Mouse (Mus musculus): ENCODE measurements at regions not wholly inside any gene's neighbourhood (a gene's known extent, or its start where the extent isn't known, plus 50 kb on each side); places are given as distances from the start of the nearest gene placed in this dataset.

DNA sequence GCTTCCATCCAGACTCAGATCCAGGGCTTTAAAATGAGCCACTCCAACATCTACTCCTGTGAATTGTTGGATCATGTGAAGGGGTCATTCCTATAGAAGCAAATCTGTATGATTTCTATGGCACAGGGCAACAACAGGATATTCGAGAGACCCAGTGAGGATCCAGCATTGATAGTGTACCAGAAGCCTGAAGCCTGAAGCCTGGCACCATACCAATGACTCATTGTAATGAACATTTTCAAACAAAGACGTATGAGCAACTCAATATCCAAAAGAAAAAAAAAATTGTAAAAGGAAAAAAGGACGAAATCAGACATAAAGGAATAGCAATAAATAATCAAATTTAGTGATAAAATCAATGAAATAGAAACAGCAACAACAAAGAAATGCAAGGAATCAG, 991.5 kb downstream of the Slc22a22 start:
- no peaks in the 10 kb centered on the region for H3K36me3 ChIP-seq (replicated peaks)
- DNase-seq (ENCODE audit: extremely low spot score, low spot score): no peak
- no peaks in the 10 kb centered on the region for H3K4me1 ChIP-seq
- no peaks in the 10 kb centered on the region for H3K27me3 ChIP-seq (ENCODE audit: poor library complexity, severe bottlenecking)
- H3K9me3 ChIP-seq: no peaks in the 10 kb centered on the region
- H3K4me3 ChIP-seq: no peak overlapping the region
- 86% methylated on average over 3 of the region's 3 CpGs for WGBS
- no peak overlapping the region for H3K27ac ChIP-seq

DNA sequence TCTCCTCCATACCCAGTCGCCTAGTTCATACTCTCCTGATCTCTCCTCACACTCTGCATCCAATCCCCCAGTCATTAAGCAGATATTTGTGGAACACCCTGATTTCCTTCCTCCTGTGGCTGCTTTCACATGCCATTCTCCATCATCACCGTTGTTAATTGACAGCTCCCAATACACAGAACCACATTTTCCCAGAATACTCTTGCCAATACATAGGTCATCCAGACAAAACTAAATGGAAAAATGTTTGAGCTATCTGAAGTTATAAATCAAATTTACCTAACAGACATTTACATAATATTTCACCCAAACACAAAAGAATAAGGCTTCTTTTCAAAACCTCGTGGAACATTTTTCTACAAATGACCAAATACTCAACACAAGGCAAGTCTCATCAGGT, 992.7 kb downstream of the Slc22a22 start:
- WGBS: 91% methylated on average over 3 of the region's 3 CpGs
- no peaks in the 10 kb centered on the region for H3K36me3 ChIP-seq (replicated peaks)
- H3K27me3 ChIP-seq (ENCODE audit: poor library complexity, severe bottlenecking): no peaks in the 10 kb centered on the region
- DNase-seq (ENCODE audit: extremely low spot score, low spot score): no peak
- H3K4me1 ChIP-seq: no peaks in the 10 kb centered on the region
- H3K27ac ChIP-seq: no peak overlapping the region
- no peak overlapping the region for H3K4me3 ChIP-seq
- no peaks in the 10 kb centered on the region for H3K9me3 ChIP-seq

DNA sequence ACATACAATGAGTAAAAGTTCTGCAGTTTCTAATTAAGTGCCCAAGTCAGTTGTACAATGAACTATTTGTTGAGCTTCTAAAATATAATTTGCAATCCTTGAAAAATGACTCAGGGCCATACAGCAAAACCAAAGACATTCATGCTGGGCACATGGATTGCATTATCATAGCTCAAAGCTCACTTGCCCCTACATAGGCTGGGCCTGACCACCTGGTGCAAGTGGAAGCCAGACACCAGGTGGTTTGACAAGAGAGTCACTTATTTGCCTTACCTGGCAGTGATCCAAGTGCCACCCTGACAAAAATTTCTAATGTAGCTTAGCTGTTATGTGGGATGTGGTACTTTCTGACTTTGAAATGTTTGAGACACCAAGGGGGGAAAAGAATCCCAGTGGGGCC, 997.7 kb downstream of the Slc22a22 start:
- no peaks in the 10 kb centered on the region for H3K36me3 ChIP-seq (replicated peaks)
- H3K27ac ChIP-seq: no peak overlapping the region
- no peak for DNase-seq (ENCODE audit: extremely low spot score, low spot score)
- no peak overlapping the region for H3K4me3 ChIP-seq
- H3K4me1 ChIP-seq: no peaks in the 10 kb centered on the region
- no peaks in the 10 kb centered on the region for H3K27me3 ChIP-seq (ENCODE audit: poor library complexity, severe bottlenecking)
- no peaks in the 10 kb centered on the region for H3K9me3 ChIP-seq

DNA sequence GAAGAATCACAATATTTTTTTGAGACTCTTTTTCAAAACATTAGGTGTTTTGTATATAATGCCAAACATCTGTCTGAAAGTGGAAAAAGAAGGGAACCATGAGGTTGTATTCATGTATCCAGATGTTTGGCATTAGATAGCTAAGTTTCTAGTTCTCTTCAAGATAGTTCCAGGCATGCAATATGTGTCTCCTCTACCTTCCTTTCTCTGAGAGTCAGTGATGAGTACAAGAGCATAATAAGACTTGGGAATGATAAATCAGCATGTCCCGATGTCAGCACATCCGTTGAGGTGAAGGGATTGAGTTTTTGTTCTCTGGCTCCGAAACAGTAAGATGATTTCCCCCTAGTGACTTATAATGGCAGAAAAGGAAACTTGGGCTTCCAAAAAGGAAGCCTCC, 998.4 kb downstream of the Slc22a22 start:
- DNase-seq (ENCODE audit: extremely low spot score, low spot score): no peak
- Histone ChIP-seq H3K9me3 (no peaks in the 10 kb centered on the region), H3K36me3 (replicated peaks) (no peaks in the 10 kb centered on the region), H3K27ac (no peak overlapping the region), H3K4me3 (no peak overlapping the region), H3K27me3 (ENCODE audit: poor library complexity, severe bottlenecking) (no peaks in the 10 kb centered on the region), H3K4me1 (no peaks in the 10 kb centered on the region)
- 91% methylated on average over 3 of the region's 3 CpGs for WGBS

DNA sequence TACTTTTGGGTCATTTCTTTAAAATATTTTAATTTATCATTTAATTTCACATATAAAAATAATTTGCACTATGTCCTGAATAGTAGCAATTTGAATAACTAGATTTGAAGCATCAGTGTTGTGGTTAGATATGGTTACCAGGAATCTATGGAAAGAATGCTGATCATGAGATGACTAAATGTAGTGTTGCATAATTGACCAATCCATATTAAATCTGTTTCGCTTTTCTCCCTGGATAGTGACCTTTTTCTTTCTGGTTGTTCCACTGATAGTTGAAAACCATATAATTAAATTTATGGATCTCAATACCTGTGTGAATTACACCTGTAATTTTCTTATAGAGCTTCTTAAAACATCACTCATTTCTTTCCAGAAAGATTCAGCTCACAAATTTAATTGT, 1003.7 kb downstream of the Slc22a22 start:
- Histone ChIP-seq H3K36me3 (replicated peaks) (no peaks in the 10 kb centered on the region), H3K4me3 (no peak overlapping the region), H3K27me3 (ENCODE audit: poor library complexity, severe bottlenecking) (no peaks in the 10 kb centered on the region), H3K27ac (no peak overlapping the region), H3K9me3 (no peaks in the 10 kb centered on the region), H3K4me1 (no peaks in the 10 kb centered on the region)
- DNase-seq (ENCODE audit: extremely low spot score, low spot score): no peak
- WGBS: 91% methylated on average over 1 of the region's 1 CpGs

DNA sequence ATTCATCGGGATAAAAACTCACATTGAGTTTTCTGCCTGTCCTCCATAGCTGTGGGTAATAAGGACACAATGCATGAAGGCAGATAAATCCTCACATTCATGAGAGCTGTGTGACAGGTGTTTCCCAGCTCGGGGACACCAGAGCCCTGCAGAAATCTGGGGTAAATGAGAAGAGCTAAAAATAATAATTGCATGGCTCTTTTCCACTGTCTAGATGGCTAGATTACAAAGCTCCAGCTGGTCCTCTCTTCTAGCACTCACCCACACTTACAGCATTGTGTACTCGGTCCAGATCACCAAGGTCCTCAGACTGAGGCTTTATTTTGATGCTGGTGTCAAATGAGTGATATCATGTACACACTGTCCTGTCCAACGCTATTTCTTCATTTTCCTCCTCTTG, 1025.5 kb downstream of the Slc22a22 start:
- 84% methylated on average over 4 of the region's 4 CpGs for WGBS
- Histone ChIP-seq H3K36me3 (replicated peaks) (no peaks in the 10 kb centered on the region), H3K9me3 (no peaks in the 10 kb centered on the region), H3K4me3 (no peak overlapping the region), H3K27ac (no peak overlapping the region), H3K4me1 (no peaks in the 10 kb centered on the region), H3K27me3 (ENCODE audit: poor library complexity, severe bottlenecking) (no peaks in the 10 kb centered on the region)
- no peak for DNase-seq (ENCODE audit: extremely low spot score, low spot score)

DNA sequence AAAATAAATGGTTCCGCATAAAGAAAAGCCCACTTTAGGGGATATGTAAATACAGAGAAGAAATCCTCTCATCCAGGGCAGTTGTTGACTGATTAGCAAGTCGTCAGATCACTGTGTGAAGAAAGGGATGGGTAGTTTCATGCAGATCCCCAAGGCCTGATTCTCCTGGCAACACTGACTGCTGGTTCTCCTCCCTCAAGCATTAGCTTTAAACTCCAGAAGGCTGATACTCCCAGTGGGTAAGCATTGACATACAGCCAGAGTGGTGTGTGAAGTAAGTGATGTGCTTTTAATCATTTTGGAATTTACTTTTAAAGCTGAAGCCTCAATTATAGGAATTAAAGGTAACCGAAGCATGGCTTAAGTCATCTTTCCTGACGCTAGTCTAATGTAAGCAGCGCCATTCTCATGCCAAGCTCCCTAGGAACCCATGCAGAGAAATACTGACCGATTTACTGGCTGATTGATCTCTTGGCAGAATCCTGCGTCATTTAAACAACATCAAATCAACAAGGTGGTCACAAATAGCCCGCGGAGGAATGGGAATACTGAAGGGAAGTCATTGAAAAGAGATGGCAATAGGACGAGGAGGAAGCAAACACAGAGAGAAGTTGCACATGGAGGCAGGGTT, 1029.3 kb downstream of the Slc22a22 start:
- Histone ChIP-seq H3K27me3 (ENCODE audit: poor library complexity, severe bottlenecking) (no peaks in the 10 kb centered on the region), H3K36me3 (replicated peaks) (no peaks in the 10 kb centered on the region), H3K4me3 (no peak overlapping the region), H3K4me1 (no peaks in the 10 kb centered on the region), H3K9me3 (no peaks in the 10 kb centered on the region), H3K27ac (no peak overlapping the region)
- 72% methylated on average over 10 of the region's 10 CpGs for WGBS
- no peak for DNase-seq (ENCODE audit: extremely low spot score, low spot score)

DNA sequence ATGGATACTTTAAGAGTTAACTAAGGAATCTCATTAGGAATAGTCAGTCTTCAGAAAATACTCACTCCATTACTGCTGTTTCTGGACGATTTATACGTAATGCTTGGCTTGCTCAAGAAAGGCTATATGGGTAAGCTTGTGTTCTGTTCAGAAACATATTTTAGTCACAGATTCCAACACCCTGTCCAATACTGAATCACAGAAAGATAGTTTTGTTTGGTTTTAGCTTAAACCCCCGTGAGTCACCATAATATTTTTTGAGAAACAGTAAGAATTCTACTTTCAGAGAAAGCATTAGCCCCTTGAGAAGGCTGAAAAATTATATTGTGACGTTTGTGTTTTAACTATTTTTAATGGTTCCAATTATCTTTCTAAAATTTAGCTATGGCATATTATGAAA, 1037.3 kb downstream of the Slc22a22 start:
- H3K27me3 ChIP-seq (ENCODE audit: poor library complexity, severe bottlenecking): no peaks in the 10 kb centered on the region
- no peak for DNase-seq (ENCODE audit: extremely low spot score, low spot score)
- H3K9me3 ChIP-seq: no peaks in the 10 kb centered on the region
- H3K4me1 ChIP-seq: no peaks in the 10 kb centered on the region
- H3K36me3 ChIP-seq (replicated peaks): no peaks in the 10 kb centered on the region
- H3K27ac ChIP-seq: no peak overlapping the region
- WGBS: 86% methylated on average over 4 of the region's 4 CpGs
- H3K4me3 ChIP-seq: no peak overlapping the region

DNA sequence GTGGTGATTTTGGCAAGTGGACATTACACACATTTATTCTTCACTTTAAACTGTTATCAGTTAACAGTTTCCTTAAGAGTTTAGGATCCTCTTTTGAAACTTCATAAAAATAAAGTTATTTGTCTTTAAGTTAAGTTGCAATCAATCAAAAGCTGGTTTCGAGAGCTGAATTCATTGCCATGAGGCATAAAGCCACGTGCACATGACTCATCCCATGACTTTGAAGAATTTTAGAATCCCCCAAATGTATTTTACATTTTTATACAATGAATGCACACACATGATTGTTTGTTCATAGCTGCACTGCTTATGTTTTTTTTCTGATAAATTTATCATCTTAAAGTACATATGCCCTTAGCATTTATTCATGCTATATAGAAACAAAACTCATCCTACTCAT, 1039.1 kb downstream of the Slc22a22 start:
- Histone ChIP-seq H3K9me3 (no peaks in the 10 kb centered on the region), H3K27me3 (ENCODE audit: poor library complexity, severe bottlenecking) (no peaks in the 10 kb centered on the region), H3K4me3 (no peak overlapping the region), H3K4me1 (no peaks in the 10 kb centered on the region), H3K27ac (no peak overlapping the region), H3K36me3 (replicated peaks) (no peaks in the 10 kb centered on the region)
- no peak for DNase-seq (ENCODE audit: extremely low spot score, low spot score)
- 89% methylated on average over 2 of the region's 2 CpGs for WGBS

DNA sequence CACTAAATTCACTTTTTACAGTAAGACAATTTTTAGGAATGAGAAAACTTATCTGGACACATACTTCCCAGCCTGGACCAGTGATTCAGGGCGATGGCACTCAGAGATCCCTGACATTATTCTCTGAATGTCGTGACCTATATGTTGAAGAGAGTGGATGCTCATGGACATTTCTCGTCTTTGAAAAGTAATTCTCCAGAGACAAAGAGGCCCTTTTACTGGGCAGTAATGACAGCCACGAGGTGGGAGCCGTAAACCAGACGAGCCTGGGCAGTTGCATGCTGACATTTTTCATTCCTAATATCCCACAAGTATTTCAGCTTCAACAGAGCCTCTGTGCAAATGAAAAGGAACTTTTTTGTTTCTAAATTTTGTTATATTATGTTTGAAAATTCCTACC, 1041.3 kb downstream of the Slc22a22 start:
- Histone ChIP-seq H3K4me1 (no peaks in the 10 kb centered on the region), H3K27ac (no peak overlapping the region), H3K27me3 (ENCODE audit: poor library complexity, severe bottlenecking) (no peaks in the 10 kb centered on the region), H3K36me3 (replicated peaks) (no peaks in the 10 kb centered on the region), H3K4me3 (no peak overlapping the region), H3K9me3 (no peaks in the 10 kb centered on the region)
- 77% methylated on average over 6 of the region's 6 CpGs for WGBS
- DNase-seq (ENCODE audit: extremely low spot score, low spot score): no peak

DNA sequence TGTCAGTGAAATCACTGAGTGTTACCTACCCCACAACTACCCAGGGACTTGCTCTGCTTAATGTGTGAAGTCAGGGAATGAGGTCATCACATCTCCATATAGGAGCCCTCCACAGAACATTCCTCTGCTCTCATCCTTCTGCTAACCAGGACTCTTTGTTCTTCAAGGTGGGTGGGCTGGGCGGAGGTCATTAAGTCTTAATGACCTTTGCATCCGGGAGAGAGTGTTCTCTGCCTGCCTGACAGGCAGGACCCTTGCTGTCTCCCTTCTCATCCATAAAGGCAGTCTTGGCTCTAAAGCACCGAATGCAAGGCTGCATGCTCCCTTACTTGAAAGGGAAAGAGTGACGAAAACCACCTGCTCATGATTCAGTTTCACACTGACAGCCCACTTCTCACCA, 1051.4 kb downstream of the Slc22a22 start:
- Histone ChIP-seq H3K9me3 (no peaks in the 10 kb centered on the region), H3K4me3 (no peak overlapping the region), H3K27me3 (ENCODE audit: poor library complexity, severe bottlenecking) (no peaks in the 10 kb centered on the region), H3K36me3 (replicated peaks) (no peaks in the 10 kb centered on the region), H3K27ac (no peak overlapping the region), H3K4me1 (peaks cover 5% of the 10 kb centered on the region)
- WGBS: 24% methylated on average over 4 of the region's 4 CpGs
- no peak for DNase-seq (ENCODE audit: extremely low spot score, low spot score)

DNA sequence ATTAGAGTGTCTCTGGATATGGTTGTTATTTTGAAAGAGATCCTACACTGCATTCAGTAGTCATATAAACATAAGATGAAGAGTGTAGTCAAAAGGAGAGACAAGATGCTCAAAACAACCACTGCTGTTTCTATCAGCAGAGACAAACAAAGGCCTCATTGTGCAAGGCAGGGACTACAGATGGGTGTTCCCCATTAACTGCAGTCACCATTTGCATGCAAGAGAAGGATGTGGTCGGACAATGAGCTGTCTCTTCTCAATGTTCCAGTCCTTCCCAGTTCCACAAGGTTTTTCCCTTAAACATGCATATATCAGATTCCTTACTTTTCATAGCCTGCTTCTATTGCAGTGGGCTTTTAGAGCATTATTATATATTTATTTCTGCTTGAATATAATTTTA, 1056.7 kb downstream of the Slc22a22 start:
- no peaks in the 10 kb centered on the region for H3K36me3 ChIP-seq (replicated peaks)
- 35% methylated on average over 1 of the region's 1 CpGs for WGBS
- DNase-seq (ENCODE audit: extremely low spot score, low spot score): no peak
- no peaks in the 10 kb centered on the region for H3K9me3 ChIP-seq
- H3K4me1 ChIP-seq: no peaks in the 10 kb centered on the region
- no peak overlapping the region for H3K4me3 ChIP-seq
- no peak overlapping the region for H3K27ac ChIP-seq
- no peaks in the 10 kb centered on the region for H3K27me3 ChIP-seq (ENCODE audit: poor library complexity, severe bottlenecking)

DNA sequence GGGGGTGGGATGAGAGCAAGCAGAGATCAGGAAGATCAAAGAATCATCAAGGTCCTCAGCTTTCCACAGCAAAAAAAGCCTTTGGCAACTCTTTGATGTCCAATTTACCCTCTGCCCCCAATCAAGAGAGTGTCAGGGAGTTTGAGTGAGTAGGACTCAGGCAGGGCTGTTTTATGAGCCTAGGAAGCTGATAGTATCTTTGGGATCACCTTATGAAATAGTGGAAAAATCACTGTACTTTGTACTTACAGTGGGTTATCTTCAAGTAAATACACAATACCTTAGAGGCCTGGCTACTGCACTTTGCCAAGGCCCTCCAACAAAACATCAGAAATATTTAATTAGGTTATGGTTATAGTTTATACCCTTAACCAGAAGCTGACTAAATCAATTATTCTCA, 1085.4 kb downstream of the Slc22a22 start:
- Histone ChIP-seq H3K27me3 (ENCODE audit: poor library complexity, severe bottlenecking) (no peaks in the 10 kb centered on the region), H3K36me3 (replicated peaks) (no peaks in the 10 kb centered on the region), H3K4me3 (no peak overlapping the region), H3K4me1 (peaks cover 4% of the 10 kb centered on the region; the same call in 1 of the 2 replicates), H3K9me3 (no peaks in the 10 kb centered on the region), H3K27ac (no peak overlapping the region)
- no peak for DNase-seq (ENCODE audit: extremely low spot score, low spot score)

DNA sequence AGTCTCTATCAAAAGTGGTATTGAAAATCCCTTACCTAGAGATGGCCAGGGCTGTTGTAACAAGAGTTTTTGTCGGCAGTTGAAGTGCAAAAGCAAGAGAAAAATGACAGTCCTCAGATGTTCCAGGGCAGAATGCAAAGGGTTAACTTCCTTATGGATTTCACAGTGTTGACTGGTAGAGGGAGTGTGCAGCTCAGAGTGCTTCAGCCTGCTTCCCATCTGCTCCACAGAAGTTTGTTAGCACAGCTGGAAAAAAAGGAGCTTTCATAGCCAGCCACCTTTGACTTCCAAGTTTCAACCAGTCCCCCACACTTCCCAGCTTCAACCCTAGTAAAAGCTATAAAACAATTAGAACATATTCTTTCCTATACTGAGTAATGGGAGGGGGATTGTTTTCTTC, 1098.9 kb downstream of the Slc22a22 start:
- no peak overlapping the region for H3K27ac ChIP-seq
- no peak for DNase-seq (ENCODE audit: extremely low spot score, low spot score)
- no peak overlapping the region for H3K4me3 ChIP-seq
- no peaks in the 10 kb centered on the region for H3K36me3 ChIP-seq (replicated peaks)
- no peaks in the 10 kb centered on the region for H3K4me1 ChIP-seq
- H3K9me3 ChIP-seq: no peaks in the 10 kb centered on the region
- 72% methylated on average over 1 of the region's 1 CpGs for WGBS
- H3K27me3 ChIP-seq (ENCODE audit: poor library complexity, severe bottlenecking): no peaks in the 10 kb centered on the region
